Mouse (Mus musculus) midbrain, embryonic 10.5 days (tissue): ENCODE data around the gene Slc5a12. TPM values are rescaled to one million over a fixed set of nuclear protein-coding genes. Genes with fewer than 3 reads are reported as not detected.

ENCODE experiments used
- DNase-seq: peaks from one replicate; pipeline ENCODE4 v3.0.0-alpha.2; 2017; ENCODE audit warnings: low spot score
- H3K27ac ChIP-seq: fragments of 300-500 bp; sonication (generic); replicated peaks from 2 replicates; pipeline ENCODE4 v1.5.1; 2016; ENCODE audit warnings: mild to moderate bottlenecking
- H3K27me3 ChIP-seq: fragments of 300-500 bp; sonication (generic); 2 replicates; pipeline ENCODE4 v1.6.1; 2016; ENCODE audit warnings: low read depth, mild to moderate bottlenecking; ENCODE audit not compliant: poor library complexity, severe bottlenecking
- H3K36me3 ChIP-seq: fragments of 300-500 bp; sonication (generic); 2 replicates; pipeline ENCODE4 v1.6.1; 2016; ENCODE audit warnings: mild to moderate bottlenecking, moderate library complexity
- H3K4me1 ChIP-seq: fragments of 300-500 bp; sonication (generic); 2 replicates; pipeline ENCODE4 v1.6.1; 2016
- H3K4me3 ChIP-seq: fragments of 300-500 bp; sonication (generic); 2 replicates; pipeline ENCODE4 v1.5.1; 2016; ENCODE audit warnings: mild to moderate bottlenecking, moderate library complexity
- H3K9me3 ChIP-seq: fragments of 300-500 bp; sonication (generic); replicated peaks from 2 replicates; pipeline ENCODE4 v1.6.1; 2016; ENCODE audit warnings: mild to moderate bottlenecking
- WGBS: fragments of 180-500 bp; shearing (Covaris S2); methylation state at CpG from one replicate; pipeline ENCODE4 v1.1.7; 2016; 5-methylcytosine and 5-hydroxymethylcytosine counted together
- polyA plus RNA-seq: library from polyadenylated mRNA; unstranded; fragments of >200 nt; fragmentation: Nextera tagmentation; extraction: Ambion mirVana; gene quantifications from 2 replicates; pipeline ENCODE4 v1.2.1, GENCODE M21; 2016

Slc5a12 gene
- not detected in 2 replicates for polyA plus RNA-seq

DNA sequence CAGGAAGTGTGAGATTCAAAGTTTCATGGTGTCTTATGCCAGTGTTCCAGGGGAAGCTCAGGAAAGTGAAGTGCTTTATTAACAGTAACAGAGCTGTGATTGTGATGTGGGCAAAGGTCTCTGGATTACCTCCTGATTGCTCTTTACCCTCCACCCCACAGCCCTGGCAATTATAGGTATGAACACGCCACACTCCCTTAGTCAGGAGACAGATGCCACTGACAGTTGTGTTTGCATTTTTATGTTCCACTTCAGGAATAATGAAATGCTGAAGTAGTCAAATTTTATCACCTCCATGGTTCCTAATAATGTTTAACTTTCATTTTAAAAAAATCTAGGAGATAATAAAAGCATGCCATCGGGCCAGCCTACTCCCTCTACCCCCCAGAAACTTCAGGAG is at the start of gene Slc5a12:
TSS of gene Slc5a12 (plus strand) at position 367 of the 400 bp plus-strand sequence.
- no peaks in the 10 kb centered on the region for H3K9me3 ChIP-seq
- H3K27me3 ChIP-seq, result no peaks in the 10 kb centered on the region
- no peaks in the 10 kb centered on the region for H3K4me1 ChIP-seq
- no peak within 1 kb of the TSS for H3K27ac ChIP-seq
- no peak within 1 kb of the TSS for H3K4me3 ChIP-seq
- no peaks in the 10 kb centered on the region for H3K36me3 ChIP-seq
- DNase-seq, result no peak
- 81% methylated on average over 2 of the region's 2 CpGs for WGBS

GRCm38 (mm10) chr2:110556098-110556497 is 41.0 kb upstream of the Slc5a12 start:
- no peak overlapping the region for H3K4me3 ChIP-seq
- no peak for DNase-seq
- no peak overlapping the region for H3K27ac ChIP-seq
- H3K36me3 ChIP-seq, result no peaks in the 10 kb centered on the region
- 89% methylated on average over 1 of the region's 1 CpGs for WGBS
- H3K27me3 ChIP-seq, result no peaks in the 10 kb centered on the region
- no peaks in the 10 kb centered on the region for H3K9me3 ChIP-seq
- H3K4me1 ChIP-seq, result no peaks in the 10 kb centered on the region

GRCm38 (mm10) chr2:110562621-110563020 is 34.5 kb upstream of the Slc5a12 start:
- Histone ChIP-seq H3K9me3 (no peaks in the 10 kb centered on the region), H3K27ac (no peak overlapping the region), H3K27me3 (no peaks in the 10 kb centered on the region), H3K4me3 (no peak overlapping the region), H3K36me3 (no peaks in the 10 kb centered on the region), H3K4me1 (peaks cover 5% of the 10 kb centered on the region)
- WGBS, result 82% methylated on average over 2 of the region's 2 CpGs
- DNase-seq, result no peak

DNA sequence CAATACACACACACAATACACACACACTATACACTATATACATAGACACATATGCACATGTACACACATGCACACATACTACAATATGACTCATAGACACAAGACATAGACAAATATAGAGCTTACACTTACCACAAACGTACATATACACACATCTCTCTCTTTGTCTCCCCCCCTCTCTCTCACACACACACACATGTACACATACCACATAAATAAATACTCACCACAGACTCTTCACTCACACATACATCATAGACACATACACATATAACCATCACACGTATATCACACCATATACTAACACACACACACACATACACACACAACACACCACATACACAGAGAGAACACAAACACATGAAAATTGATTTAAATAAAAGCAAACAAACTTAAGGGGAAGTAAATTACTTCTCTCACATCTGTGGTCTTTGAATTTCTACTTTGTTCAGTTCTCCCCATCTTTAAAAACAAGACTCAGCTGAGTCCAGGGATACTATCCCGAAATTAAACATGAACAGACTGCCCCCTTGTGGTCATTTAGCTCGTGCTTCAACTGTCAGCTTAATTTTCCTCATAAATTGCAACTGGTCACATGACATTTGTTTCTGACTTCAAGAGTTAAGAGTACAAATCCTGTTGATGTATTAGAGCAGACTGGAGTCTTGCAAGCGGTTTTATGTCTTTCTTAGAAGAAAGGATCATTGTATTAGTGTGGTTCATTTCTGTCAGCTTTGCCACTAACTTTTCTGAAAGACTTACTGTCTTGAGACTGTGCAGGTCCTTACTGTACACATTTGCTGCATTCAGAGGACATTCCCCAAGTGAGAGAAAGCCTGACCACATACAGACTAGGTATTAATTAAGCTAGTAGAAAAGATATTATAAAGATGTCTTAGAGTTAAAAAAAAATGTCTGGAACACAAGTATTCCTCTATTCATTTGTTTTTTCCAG is 32.1 kb upstream of the Slc5a12 start:
- H3K36me3 ChIP-seq, result no peaks in the 10 kb centered on the region
- WGBS, result 37% methylated on average over 5 of the region's 5 CpGs
- H3K4me3 ChIP-seq, result no peak overlapping the region
- H3K4me1 ChIP-seq, result peaks cover 5% of the 10 kb centered on the region
- DNase-seq, result peak; percentile 41
- H3K27ac ChIP-seq, result no peak overlapping the region
- H3K27me3 ChIP-seq, result no peaks in the 10 kb centered on the region
- no peaks in the 10 kb centered on the region for H3K9me3 ChIP-seq

DNA sequence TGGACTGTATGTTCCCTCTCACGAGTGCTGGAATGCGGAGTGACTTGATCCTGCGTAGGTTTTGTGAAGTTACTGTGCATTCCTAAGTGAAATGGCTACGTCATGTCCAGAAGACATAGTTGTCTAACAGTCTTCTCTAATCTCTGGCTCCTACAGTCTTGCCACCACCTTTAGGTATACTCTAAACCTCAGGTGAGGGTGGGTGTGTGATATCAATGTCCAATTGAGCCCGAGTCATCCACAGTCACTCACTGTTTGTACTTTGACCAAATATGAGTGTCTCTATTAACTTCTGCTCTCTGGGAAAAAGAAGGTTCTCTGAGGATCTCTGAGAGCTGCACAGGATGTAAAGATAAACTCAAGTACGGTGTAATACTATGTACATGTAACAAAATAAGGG is 10.4 kb upstream of the Slc5a12 start:
- no peaks in the 10 kb centered on the region for H3K36me3 ChIP-seq
- no peaks in the 10 kb centered on the region for H3K9me3 ChIP-seq
- no peak overlapping the region for H3K27ac ChIP-seq
- H3K27me3 ChIP-seq, result no peaks in the 10 kb centered on the region
- no peak for DNase-seq
- no peak overlapping the region for H3K4me3 ChIP-seq
- H3K4me1 ChIP-seq, result no peaks in the 10 kb centered on the region
- 91% methylated on average over 6 of the region's 6 CpGs for WGBS

DNA sequence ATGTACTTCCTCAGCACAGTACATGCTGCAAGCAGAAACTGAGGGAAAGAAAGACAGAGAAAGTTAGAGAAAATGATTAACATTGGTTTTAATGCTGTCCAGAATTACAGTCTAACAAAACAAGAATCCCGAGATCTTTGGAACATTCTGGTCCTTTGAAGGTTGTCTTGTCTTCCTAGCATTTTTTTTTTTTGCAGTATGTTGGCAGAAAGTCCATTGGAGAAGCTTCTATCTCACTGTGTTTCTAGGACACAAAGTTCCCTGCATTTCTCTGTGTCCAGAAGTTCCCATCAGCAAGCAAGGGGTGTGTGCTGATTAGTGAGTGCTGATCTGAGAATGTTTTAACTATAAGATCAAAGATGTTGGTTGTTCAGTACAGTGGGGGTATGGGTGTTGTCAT is 7.1 kb upstream of the Slc5a12 start:
- 91% methylated on average over 1 of the region's 1 CpGs for WGBS
- Histone ChIP-seq H3K4me1 (no peaks in the 10 kb centered on the region), H3K4me3 (no peak overlapping the region), H3K27ac (no peak overlapping the region), H3K9me3 (no peaks in the 10 kb centered on the region), H3K36me3 (no peaks in the 10 kb centered on the region), H3K27me3 (no peaks in the 10 kb centered on the region)
- no peak for DNase-seq

GRCm38 (mm10) chr2:110592276-110592675 is 4.8 kb upstream of the Slc5a12 start:
- Histone ChIP-seq H3K27me3 (no peaks in the 10 kb centered on the region), H3K36me3 (no peaks in the 10 kb centered on the region), H3K9me3 (no peaks in the 10 kb centered on the region), H3K27ac (no peak overlapping the region), H3K4me1 (no peaks in the 10 kb centered on the region), H3K4me3 (no peak overlapping the region)
- 83% methylated on average over 3 of the region's 3 CpGs for WGBS
- DNase-seq, result no peak

- no peaks in the 10 kb centered on the region for H3K9me3 ChIP-seq
- H3K27ac ChIP-seq, result no peak overlapping the region
- peaks cover 3% of the 10 kb centered on the region; the same call in 1 of the 2 replicates for H3K4me1 ChIP-seq
- 92% methylated on average over 1 of the region's 1 CpGs for WGBS
- H3K36me3 ChIP-seq, result no peaks in the 10 kb centered on the region
- DNase-seq, result no peak
- H3K27me3 ChIP-seq, result no peaks in the 10 kb centered on the region
- H3K4me3 ChIP-seq, result no peak overlapping the region
These were observed 47.3 kb downstream of the Slc5a12 start for GRCm38 (mm10) chr2:110644358-110644757.

- no peak overlapping the region for H3K27ac ChIP-seq
- H3K9me3 ChIP-seq, result no peaks in the 10 kb centered on the region
- no peaks in the 10 kb centered on the region for H3K27me3 ChIP-seq
- DNase-seq, result no peak
- no peaks in the 10 kb centered on the region for H3K36me3 ChIP-seq
- peaks cover 3% of the 10 kb centered on the region; the same call in 1 of the 2 replicates for H3K4me1 ChIP-seq
- no peak overlapping the region for H3K4me3 ChIP-seq
These were observed 47.7 kb downstream of the Slc5a12 start for GRCm38 (mm10) chr2:110644846-110645245.

GRCm38 (mm10) chr2:110663329-110663728 is 66.2 kb downstream of the Slc5a12 start:
- Histone ChIP-seq H3K9me3 (no peaks in the 10 kb centered on the region), H3K27me3 (no peaks in the 10 kb centered on the region), H3K27ac (no peak overlapping the region), H3K4me3 (no peak overlapping the region), H3K36me3 (no peaks in the 10 kb centered on the region), H3K4me1 (peaks cover 7% of the 10 kb centered on the region; the same call in 1 of the 2 replicates)
- DNase-seq, result no peak
- WGBS, result 57% methylated on average over 4 of the region's 4 CpGs

GRCm38 (mm10) chr2:110671071-110671624 is 74.0 kb downstream of the Slc5a12 start:
- WGBS, result 83% methylated on average over 2 of the region's 2 CpGs
- Histone ChIP-seq H3K36me3 (no peaks in the 10 kb centered on the region), H3K4me3 (no peak overlapping the region), H3K4me1 (no peaks in the 10 kb centered on the region), H3K9me3 (no peaks in the 10 kb centered on the region), H3K27me3 (no peaks in the 10 kb centered on the region), H3K27ac (no peak overlapping the region)
- DNase-seq, result no peak
